ENCODE assay signal across 14 mouse cellular contexts in the genomic region with DNA sequence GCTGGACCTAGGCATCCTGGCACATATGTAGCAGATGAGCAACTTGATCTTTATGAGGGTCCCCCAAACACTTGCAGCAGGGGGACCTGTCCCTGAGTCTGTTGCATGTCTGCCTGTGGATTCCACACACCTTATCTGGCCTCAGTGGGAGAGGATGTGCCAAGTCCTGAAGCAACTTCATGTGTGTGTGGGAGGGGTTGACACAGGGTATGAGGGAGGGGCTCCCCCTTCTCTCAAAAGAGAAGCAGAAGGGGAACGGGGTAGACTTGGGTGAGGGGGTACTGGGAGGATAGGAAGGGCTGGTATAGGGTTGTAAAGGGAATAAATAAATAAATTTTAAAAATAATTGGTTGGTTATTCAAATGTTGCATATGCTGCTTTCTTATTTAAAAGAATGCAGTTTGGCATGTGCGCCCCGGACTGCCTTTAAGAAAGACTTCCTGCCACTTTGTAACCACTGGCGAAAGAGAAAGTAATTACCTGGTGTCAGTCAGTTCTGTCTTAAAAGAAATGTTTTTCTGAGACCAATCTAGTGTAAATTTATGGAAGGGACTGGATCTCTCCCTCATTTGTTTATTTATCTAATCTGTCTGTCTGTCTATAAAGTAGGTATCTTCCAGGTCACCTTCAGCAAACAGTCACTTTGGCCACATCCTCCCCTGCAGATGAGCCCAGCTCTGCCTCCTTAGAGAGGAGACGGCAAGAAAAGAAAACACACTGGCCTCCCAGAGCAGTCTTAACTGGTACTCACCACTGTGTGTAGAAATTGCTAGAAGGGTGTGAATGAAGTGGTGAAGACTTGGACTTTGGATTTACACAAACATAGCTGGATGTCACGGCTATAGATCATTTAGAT. TPM values are rescaled to one million over a fixed set of nuclear protein-coding genes. Genes with fewer than 3 reads are reported as not detected.
A peak's percentile ranks its signal among the peaks of the same experiment; 100 is the strongest.
DNase-seq lines count a peak whose midpoint lies in the region; ATAC-seq and TF ChIP-seq lines count a peak whose summit lies in the region.
"Had no signal": no experiment of that assay in that cellular context is flagged by ENCODE, and none has a peak within 500 bp of the region (broad histone marks: within the 10 kb centered on the region; RNA-seq: fewer than 3 reads in every experiment).

No protein-coding gene starts in this region.

- H3K4me2 ChIP-seq in kidney, postnatal 0 days (ENCODE audit: low read length), result peak overlapping the region; percentile 7; the same call in 1 of the 2 replicates
- H3K4me2 ChIP-seq in intestine, embryonic 15.5 days (replicated peaks), result no peak overlapping the region
- H3K4me2 ChIP-seq in hindbrain, embryonic 14.5 days (replicated peaks), result no peak overlapping the region

- no peaks in the 10 kb centered on the region for H3K36me3 ChIP-seq in kidney, postnatal 0 days (ENCODE audit: insufficient read depth, low read length)
- no peaks in the 10 kb centered on the region for H3K36me3 ChIP-seq in intestine, embryonic 15.5 days
- H3K36me3 ChIP-seq in hindbrain, embryonic 14.5 days (replicated peaks; ENCODE audit: control insufficient read depth, insufficient read depth), result no peaks in the 10 kb centered on the region
- H3K36me3 ChIP-seq: limb, embryonic 10.5 days had no signal

- DNase-seq in kidney, postnatal 0 days (ENCODE audit: low spot score), result no peak
- no peak for DNase-seq in kidney, postnatal 10 days
- DNase-seq in MEL-GATA-1-ER (ENCODE audit: extremely low read depth, low read depth), result peak; percentile 45
- DNase-seq in naive thymus-derived CD4-positive, alpha-beta T cell, adult 2 months (ENCODE audit: low read depth), result peak; percentile 69
- no peak for DNase-seq in MN1 (ENCODE audit: low spot score)
- DNase-seq in hindbrain, embryonic 14.5 days (ENCODE audit: low spot score), result no peak
- no peak for DNase-seq in heart, postnatal 14 days
- DNase-seq: cerebellum, postnatal 14 days; heart, adult 11 months; kidney, postnatal 36 days had no signal

- no peak overlapping the region for H3K9ac ChIP-seq in kidney, postnatal 0 days (ENCODE audit: low read depth, low read length)
- no peak overlapping the region for H3K9ac ChIP-seq in intestine, embryonic 15.5 days
- H3K9ac ChIP-seq in hindbrain, embryonic 14.5 days, result no peak overlapping the region

- no peak overlapping the region for H3K4me3 ChIP-seq in kidney, postnatal 0 days (replicated peaks; ENCODE audit: low read depth, low read length)
- H3K4me3 ChIP-seq in intestine, embryonic 15.5 days (replicated peaks), result no peak overlapping the region
- no peak overlapping the region for H3K4me3 ChIP-seq in hindbrain, embryonic 14.5 days (replicated peaks; ENCODE audit: low read length)
- H3K4me3 ChIP-seq: limb, embryonic 10.5 days; myocyte had no signal

- no peak for TF ChIP-seq CTCF in kidney, postnatal 0 days (IDR thresholded peaks at IDR 0.05; ENCODE audit: low read depth)

- H3K27ac ChIP-seq in kidney, postnatal 0 days, result no peak overlapping the region
- H3K27ac ChIP-seq in intestine, embryonic 15.5 days, result no peak overlapping the region
- H3K27ac ChIP-seq in hindbrain, embryonic 14.5 days, result no peak overlapping the region
- H3K27ac ChIP-seq: limb, embryonic 10.5 days; macrophage had no signal

- 39% methylated on average over 6 of the region's 6 CpGs for WGBS in kidney, postnatal 0 days
- 37% methylated on average over 6 of the region's 6 CpGs for WGBS in intestine, embryonic 15.5 days
- WGBS in hindbrain, embryonic 14.5 days, result 86% methylated on average over 6 of the region's 6 CpGs

- intact Hi-C loops in heart, postnatal 14 days (cut with DNase I), result no loop called here

- ATAC-seq in kidney, postnatal 0 days (replicated peaks; ENCODE audit: low FRiP score, low read depth), result no peak
- peak; percentile 70 for ATAC-seq in intestine, embryonic 15.5 days
- no peak for ATAC-seq in hindbrain, embryonic 14.5 days (ENCODE audit: low FRiP score)

- H3K9me3 ChIP-seq in kidney, postnatal 0 days (replicated peaks; ENCODE audit: low read length), result no peaks in the 10 kb centered on the region
- no peaks in the 10 kb centered on the region for H3K9me3 ChIP-seq in intestine, embryonic 15.5 days
- H3K9me3 ChIP-seq in hindbrain, embryonic 14.5 days (ENCODE audit: control insufficient read depth, low read length), result no peaks in the 10 kb centered on the region
- H3K9me3 ChIP-seq: limb, embryonic 10.5 days had no signal

- H3K27me3 ChIP-seq in kidney, postnatal 0 days (ENCODE audit: insufficient read depth, low read length), result no peaks in the 10 kb centered on the region
- no peaks in the 10 kb centered on the region for H3K27me3 ChIP-seq in intestine, embryonic 15.5 days (replicated peaks)
- no peaks in the 10 kb centered on the region for H3K27me3 ChIP-seq in hindbrain, embryonic 14.5 days (ENCODE audit: control insufficient read depth, insufficient read depth, low read length)

- no peaks in the 10 kb centered on the region for H3K4me1 ChIP-seq in kidney, postnatal 0 days (replicated peaks; ENCODE audit: insufficient read depth, low read length)
- no peaks in the 10 kb centered on the region for H3K4me1 ChIP-seq in intestine, embryonic 15.5 days (replicated peaks)
- H3K4me1 ChIP-seq in hindbrain, embryonic 14.5 days (replicated peaks; ENCODE audit: control insufficient read depth, insufficient read depth, low read length), result no peaks in the 10 kb centered on the region
- H3K4me1 ChIP-seq: limb, embryonic 10.5 days had no signal

RNA-seq across cellular contexts. Expression of gene Nfkb1, which starts 27.2 kb away (rescaled TPM):
- 18.1 and 19.3 TPM in 2 replicates for polyA plus RNA-seq in kidney, postnatal 0 days (2015; fragmentation: Nextera tagmentation; extraction: Ambion mirVana)
- 19.7 and 20.6 TPM in 2 replicates for polyA plus RNA-seq in intestine, embryonic 15.5 days (2015; fragmentation: Nextera tagmentation; extraction: Ambion mirVana)
- polyA plus RNA-seq in hindbrain, embryonic 14.5 days (2014; fragmentation: Nextera tagmentation; extraction: Ambion mirVana), result 9.1 and 10.2 TPM in 2 replicates
- total RNA-seq in heart, postnatal 14 days (2021), result 10 to 100 TPM; 44.1 to 45.4 TPM

Comparison
In these comparisons a context has a peak if more than half of its experiments do, and no peak if none do; other contexts are left out.
1. DNase-seq: peak in MEL-GATA-1-ER (single experiment) and naive thymus-derived CD4-positive, alpha-beta T cell, adult 2 months (single experiment); none in kidney, postnatal 0 days (single experiment), kidney, postnatal 10 days (single experiment), MN1 (single experiment), hindbrain, embryonic 14.5 days (single experiment) and heart, postnatal 14 days (0 of 2).